Mouse (Mus musculus) liver, adult 2 months (tissue): ENCODE measurements around the gene Spata31d1b.

Source experiments
- CTCF ChIP-seq: fragments of 200-500 bp; IDR thresholded peaks from 2 replicates; pipeline ENCODE4 v1.5.1; 2011; ENCODE audit warnings: low read depth, low read length, control low read depth
- POLR2A ChIP-seq: fragments of 200-500 bp; IDR thresholded peaks from 2 replicates; pipeline ENCODE4 v1.6.1; 2011; ENCODE audit warnings: low read length, control low read depth; ENCODE audit not compliant: insufficient read depth; ENCODE audit errors: extremely low read depth

GRCm38 (mm10) chr13:59741697-59742096, 29.6 kb downstream of the Spata31d1b start:
- peak; percentile 15; the same call in 1 of the 2 replicates for TF ChIP-seq CTCF
- no peak for TF ChIP-seq POLR2A
